Mouse (Mus musculus) limb, embryonic 10.5 days (tissue): Measurements from ENCODE around the gene Ntn1. TPM values are rescaled to one million over a fixed set of nuclear protein-coding genes. Genes with fewer than 3 reads are reported as not detected.

Experiments
- DNase-seq: peaks from one replicate; pipeline ENCODE4 v3.0.0-alpha.2; 2017; ENCODE audit warnings: low spot score
- H3K27ac ChIP-seq: fragments of 300-500 bp; sonication (generic); 2 replicates; pipeline ENCODE4 v1.5.1; 2016; ENCODE audit warnings: mild to moderate bottlenecking
- H3K27me3 ChIP-seq: fragments of 300-500 bp; sonication (generic); 2 replicates; pipeline ENCODE4 v1.6.1; 2016; ENCODE audit warnings: low read depth, mild to moderate bottlenecking; ENCODE audit not compliant: poor library complexity, severe bottlenecking
- H3K36me3 ChIP-seq: fragments of 300-500 bp; sonication (generic); 2 replicates; pipeline ENCODE4 v1.6.1; 2016; ENCODE audit warnings: mild to moderate bottlenecking, moderate library complexity
- H3K4me1 ChIP-seq: fragments of 300-500 bp; sonication (generic); 2 replicates; pipeline ENCODE4 v1.6.1; 2016
- H3K4me3 ChIP-seq: fragments of 300-500 bp; sonication (generic); 2 replicates; pipeline ENCODE4 v1.5.1; 2016; ENCODE audit warnings: mild to moderate bottlenecking, moderate library complexity
- H3K9me3 ChIP-seq: fragments of 300-500 bp; sonication (generic); replicated peaks from 2 replicates; pipeline ENCODE4 v1.6.1; 2016; ENCODE audit warnings: mild to moderate bottlenecking
- WGBS: fragments of 180-500 bp; shearing (Covaris S2); methylation state at CpG from one replicate; pipeline ENCODE4 v1.1.7; 2016; 5-methylcytosine and 5-hydroxymethylcytosine counted together
- polyA plus RNA-seq: library from polyadenylated mRNA; unstranded; fragments of >200 nt; fragmentation: Nextera tagmentation; extraction: Ambion mirVana; gene quantifications from 2 replicates; pipeline ENCODE4 v1.2.1, GENCODE M21; 2016

The Ntn1 gene
- polyA plus RNA-seq, 1 experiment from 2014 or later: 7.7 TPM

GRCm38 (mm10) chr11:68302323-68302722 is 98.3 kb downstream of the Ntn1 start:
- Histone ChIP-seq H3K27ac (no peak overlapping the region), H3K4me3 (no peak overlapping the region)
- WGBS: 92% methylated on average over 7 of the region's 7 CpGs

GRCm38 (mm10) chr11:68301660-68302059 is 99.0 kb downstream of the Ntn1 start:
- 91% methylated on average over 4 of the region's 4 CpGs for whole genome bisulfite sequencing
- no peaks in the 10 kb centered on the region for H3K36me3 ChIP-seq
- no peaks in the 10 kb centered on the region for H3K9me3 ChIP-seq
- H3K27ac ChIP-seq: no peak overlapping the region
- DNase-seq: no peak
- peaks cover 9% of the 10 kb centered on the region for H3K4me1 ChIP-seq
- H3K4me3 ChIP-seq: no peak overlapping the region
- no peaks in the 10 kb centered on the region for H3K27me3 ChIP-seq

More at GRCm38 (mm10) chr11:68302323-68302722, 98.3 kb downstream of the Ntn1 start:
- Histone ChIP-seq H3K36me3 (no peaks in the 10 kb centered on the region), H3K9me3 (no peaks in the 10 kb centered on the region), H3K4me1 (peaks cover 9% of the 10 kb centered on the region), H3K27me3 (no peaks in the 10 kb centered on the region)
- DNase-seq: no peak

- no peaks in the 10 kb centered on the region for H3K9me3 ChIP-seq
- no peak overlapping the region for H3K27ac ChIP-seq
- no peak overlapping the region for H3K4me3 ChIP-seq
- DNase-seq: no peak
- no peaks in the 10 kb centered on the region for H3K36me3 ChIP-seq
- WGBS: 88% methylated on average over 5 of the region's 5 CpGs
- H3K27me3 ChIP-seq: peaks cover 25% of the 10 kb centered on the region
- peaks cover 15% of the 10 kb centered on the region for H3K4me1 ChIP-seq
Measured at GRCm38 (mm10) chr11:68295474-68295873, 105.1 kb downstream of the Ntn1 start.

- Histone ChIP-seq H3K27me3 (peaks cover 25% of the 10 kb centered on the region), H3K4me1 (peaks cover 26% of the 10 kb centered on the region), H3K4me3 (no peak overlapping the region), H3K9me3 (no peaks in the 10 kb centered on the region), H3K36me3 (no peaks in the 10 kb centered on the region), H3K27ac (peak overlapping the region; percentile 70)
- 42% methylated on average over 8 of the region's 8 CpGs for WGBS
- peak; percentile 39 for DNase-seq
Measured at GRCm38 (mm10) chr11:68290631-68291030, 110.0 kb downstream of the Ntn1 start.

GRCm38 (mm10) chr11:68287331-68287730 is 113.3 kb downstream of the Ntn1 start:
- Histone ChIP-seq H3K4me1 (peaks cover 24% of the 10 kb centered on the region), H3K36me3 (no peaks in the 10 kb centered on the region), H3K9me3 (no peaks in the 10 kb centered on the region), H3K27ac (no peak overlapping the region), H3K4me3 (no peak overlapping the region), H3K27me3 (peaks cover 19% of the 10 kb centered on the region)
- no peak for DNase-seq
- WGBS: 79% methylated on average over 5 of the region's 5 CpGs

GRCm38 (mm10) chr11:68286142-68286808 is 114.3 kb downstream of the Ntn1 start:
- Histone ChIP-seq H3K9me3 (no peaks in the 10 kb centered on the region), H3K4me1 (peaks cover 25% of the 10 kb centered on the region), H3K27me3 (peaks cover 8% of the 10 kb centered on the region; the same call in 1 of the 2 replicates), H3K4me3 (no peak overlapping the region), H3K36me3 (no peaks in the 10 kb centered on the region), H3K27ac (no peak overlapping the region)
- 51% methylated on average over 10 of the region's 10 CpGs for WGBS
- no peak for DNase-seq

GRCm38 (mm10) chr11:68285754-68286141 is 114.9 kb downstream of the Ntn1 start:
- Histone ChIP-seq H3K36me3 (no peaks in the 10 kb centered on the region), H3K4me3 (no peak overlapping the region), H3K27me3 (peaks cover 6% of the 10 kb centered on the region; the same call in 1 of the 2 replicates), H3K27ac (no peak overlapping the region), H3K9me3 (no peaks in the 10 kb centered on the region), H3K4me1 (peaks cover 25% of the 10 kb centered on the region)
- DNase-seq: no peak
- 34% methylated on average over 3 of the region's 3 CpGs for WGBS

GRCm38 (mm10) chr11:68280001-68280510 is 120.6 kb downstream of the Ntn1 start:
- Histone ChIP-seq H3K27me3 (peaks cover 42% of the 10 kb centered on the region), H3K36me3 (no peaks in the 10 kb centered on the region), H3K4me1 (peaks cover 29% of the 10 kb centered on the region), H3K27ac (peak overlapping the region; percentile 47), H3K4me3 (no peak overlapping the region), H3K9me3 (no peaks in the 10 kb centered on the region)
- 66% methylated on average over 10 of the region's 10 CpGs for WGBS
- no peak for DNase-seq

- Histone ChIP-seq H3K27me3 (peaks cover 41% of the 10 kb centered on the region), H3K4me3 (no peak overlapping the region), H3K27ac (peak overlapping the region; percentile 11), H3K9me3 (no peaks in the 10 kb centered on the region), H3K36me3 (no peaks in the 10 kb centered on the region), H3K4me1 (peaks cover 34% of the 10 kb centered on the region)
- DNase-seq: no peak
- 44% methylated on average over 7 of the region's 7 CpGs for WGBS
Measured at GRCm38 (mm10) chr11:68276945-68277344, 123.7 kb downstream of the Ntn1 start.

- 75% methylated on average over 10 of the region's 10 CpGs for whole genome bisulfite sequencing
- no peak for DNase-seq
- Histone ChIP-seq H3K27ac (peak overlapping the region; percentile 37; the same call in 1 of the 2 replicates), H3K27me3 (peaks cover 41% of the 10 kb centered on the region), H3K4me3 (no peak overlapping the region), H3K4me1 (peaks cover 36% of the 10 kb centered on the region), H3K9me3 (no peaks in the 10 kb centered on the region), H3K36me3 (no peaks in the 10 kb centered on the region)
Measured at GRCm38 (mm10) chr11:68274331-68274811, 126.3 kb downstream of the Ntn1 start.

- peaks cover 36% of the 10 kb centered on the region for H3K4me1 ChIP-seq
- H3K27ac ChIP-seq: no peak overlapping the region
- no peak overlapping the region for H3K4me3 ChIP-seq
- whole genome bisulfite sequencing: 86% methylated on average over 12 of the region's 12 CpGs
- no peak for DNase-seq
- H3K36me3 ChIP-seq: no peaks in the 10 kb centered on the region
- H3K9me3 ChIP-seq: no peaks in the 10 kb centered on the region
- peaks cover 39% of the 10 kb centered on the region for H3K27me3 ChIP-seq
Measured at GRCm38 (mm10) chr11:68273855-68274254, 126.8 kb downstream of the Ntn1 start.

GRCm38 (mm10) chr11:68270730-68271467 is 129.7 kb downstream of the Ntn1 start:
- WGBS: 74% methylated on average over 19 of the region's 19 CpGs
- no peaks in the 10 kb centered on the region for H3K36me3 ChIP-seq
- H3K4me3 ChIP-seq: no peak overlapping the region
- no peak overlapping the region for H3K27ac ChIP-seq
- peaks cover 10% of the 10 kb centered on the region for H3K27me3 ChIP-seq
- H3K9me3 ChIP-seq: no peaks in the 10 kb centered on the region
- DNase-seq: no peak
- H3K4me1 ChIP-seq: peaks cover 24% of the 10 kb centered on the region

- 90% methylated on average over 5 of the region's 5 CpGs for WGBS
- H3K27me3 ChIP-seq: no peaks in the 10 kb centered on the region
- H3K27ac ChIP-seq: no peak overlapping the region
- no peak for DNase-seq
- H3K4me1 ChIP-seq: peaks cover 15% of the 10 kb centered on the region
- no peaks in the 10 kb centered on the region for H3K9me3 ChIP-seq
- no peaks in the 10 kb centered on the region; the same call in 1 of the 2 replicates for H3K36me3 ChIP-seq
- H3K4me3 ChIP-seq: no peak overlapping the region
Measured at GRCm38 (mm10) chr11:68264276-68264675, 136.3 kb downstream of the Ntn1 start.
